8 mouse cellular contexts compared by ENCODE assay signal in genomic region chr2:65551736-65552135, GRCm38 (mm10). TPM values are rescaled to one million over a fixed set of nuclear protein-coding genes. Genes with fewer than 3 reads are reported as not detected.
DNase-seq lines count a peak whose midpoint lies in the region; ATAC-seq and TF ChIP-seq lines count a peak whose summit lies in the region.

No protein-coding gene starts in this region.

- no peak overlapping the region for H3K27ac ChIP-seq in forebrain, embryonic 11.5 days (ENCODE audit: low read depth, low read length)
- no peak overlapping the region for H3K27ac ChIP-seq in forebrain, embryonic 10.5 days
- H3K27ac ChIP-seq in layer of hippocampus, adult 2 months = no peak overlapping the region
- no peak overlapping the region for H3K27ac ChIP-seq in intestine, postnatal 0 days (ENCODE audit: low read depth, low read length)

- no peak overlapping the region for H3K9ac ChIP-seq in forebrain, embryonic 11.5 days (ENCODE audit: low read length)
- H3K9ac ChIP-seq in intestine, postnatal 0 days (ENCODE audit: low read depth, low read length) = no peak overlapping the region

- no peaks in the 10 kb centered on the region for H3K9me3 ChIP-seq in forebrain, embryonic 11.5 days (ENCODE audit: control insufficient read depth, low read length)
- no peaks in the 10 kb centered on the region for H3K9me3 ChIP-seq in forebrain, embryonic 10.5 days
- H3K9me3 ChIP-seq in intestine, postnatal 0 days (ENCODE audit: control insufficient read depth) = no peaks in the 10 kb centered on the region

- H3K27me3 ChIP-seq in forebrain, embryonic 11.5 days (ENCODE audit: control insufficient read depth, insufficient read depth, low read length) = no peaks in the 10 kb centered on the region
- H3K27me3 ChIP-seq in forebrain, embryonic 10.5 days (ENCODE audit: poor library complexity, severe bottlenecking) = no peaks in the 10 kb centered on the region
- H3K27me3 ChIP-seq in intestine, postnatal 0 days (replicated peaks; ENCODE audit: control insufficient read depth, insufficient read depth, low read length) = no peaks in the 10 kb centered on the region

- TF ChIP-seq CTCF in layer of hippocampus, adult 2 months (conservative IDR thresholded peaks at IDR 0.05) = no peak
- no peak for TF ChIP-seq CTCF in intestine, postnatal 0 days (IDR thresholded peaks at IDR 0.05; ENCODE audit: low read depth)

- peak; percentile 82 for ATAC-seq in forebrain, embryonic 11.5 days (replicated peaks; ENCODE audit: low FRiP score)
- ATAC-seq in granulocyte monocyte progenitor cell, adult 5-6 weeks (replicated peaks; ENCODE audit: poor library complexity, severe bottlenecking) = peak; percentile 94
- no peak for ATAC-seq in intestine, postnatal 0 days

- no peak for DNase-seq in forebrain, embryonic 11.5 days (ENCODE audit: low spot score)
- DNase-seq in forebrain, embryonic 10.5 days (ENCODE audit: extremely low spot score, low spot score) = no peak
- DNase-seq in B cell, adult 2 months = peak; percentile 21 to 40
- peak; percentile 34 to 42 for DNase-seq in natural killer cell, adult 2 months (ENCODE audit: low spot score in 2 of 2)
- no peak for DNase-seq in layer of hippocampus, adult 2 months (ENCODE audit: low spot score in 2 of 2)
- DNase-seq in urinary bladder, adult 18-20 months (ENCODE audit: low spot score in 2 of 2) = no peak

- H3K4me3 ChIP-seq in forebrain, embryonic 11.5 days (ENCODE audit: low read depth, low read length) = no peak overlapping the region
- no peak overlapping the region for H3K4me3 ChIP-seq in forebrain, embryonic 10.5 days
- H3K4me3 ChIP-seq in layer of hippocampus, adult 2 months = no peak overlapping the region
- H3K4me3 ChIP-seq in intestine, postnatal 0 days (ENCODE audit: low read depth, low read length) = no peak overlapping the region

- 38% methylated on average over 2 of the region's 2 CpGs for WGBS in forebrain, embryonic 11.5 days
- 48% methylated on average over 2 of the region's 2 CpGs for WGBS in forebrain, embryonic 10.5 days
- 29% methylated on average over 2 of the region's 2 CpGs for WGBS in intestine, postnatal 0 days

- no peaks in the 10 kb centered on the region for H3K4me1 ChIP-seq in forebrain, embryonic 11.5 days (replicated peaks; ENCODE audit: control insufficient read depth, insufficient read depth, low read length)
- H3K4me1 ChIP-seq in forebrain, embryonic 10.5 days = peaks cover 13% of the 10 kb centered on the region
- H3K4me1 ChIP-seq in intestine, postnatal 0 days (replicated peaks; ENCODE audit: control insufficient read depth, insufficient read depth, low read length) = no peaks in the 10 kb centered on the region

- no peaks in the 10 kb centered on the region for H3K36me3 ChIP-seq in forebrain, embryonic 11.5 days (ENCODE audit: control insufficient read depth, insufficient read depth, low read length)
- H3K36me3 ChIP-seq in forebrain, embryonic 10.5 days (replicated peaks) = no peaks in the 10 kb centered on the region
- no peaks in the 10 kb centered on the region for H3K36me3 ChIP-seq in intestine, postnatal 0 days (ENCODE audit: control insufficient read depth, insufficient read depth)

- H3K4me2 ChIP-seq in forebrain, embryonic 11.5 days (ENCODE audit: low read depth, low read length, severe bottlenecking) = no peak overlapping the region
- H3K4me2 ChIP-seq in intestine, postnatal 0 days (replicated peaks; ENCODE audit: low read depth) = no peak overlapping the region

RNA-seq across cellular contexts. Expression of gene Scn3a, which starts 15.7 kb away (rescaled TPM):
- 19.2 and 19.8 TPM in 2 replicates for polyA plus RNA-seq in forebrain, embryonic 11.5 days (2014; fragmentation: Nextera tagmentation; extraction: Ambion mirVana)
- 2.6 and 5.4 TPM in 2 replicates for polyA plus RNA-seq in forebrain, embryonic 10.5 days (2016; fragmentation: Nextera tagmentation; extraction: Ambion mirVana)
- total RNA-seq in granulocyte monocyte progenitor cell, adult 5-6 weeks (2014; fragmentation: Nextera tagmentation) = not detected in 2 replicates
- total RNA-seq in granulocyte monocyte progenitor cell, adult 5-6 weeks (2017) = not detected in 2 replicates
- total RNA-seq in layer of hippocampus, adult 2 months (2021) = 10 to 100 TPM; 39.2 to 39.5 TPM
- polyA plus RNA-seq in intestine, postnatal 0 days (2015; fragmentation: Nextera tagmentation; extraction: Ambion mirVana) = 1.0 and 1.1 TPM in 2 replicates

Comparison
In these comparisons a context has a peak if more than half of its experiments do, and no peak if none do; other contexts are left out.
1. DNase-seq: peak in B cell, adult 2 months (2 of 2) and natural killer cell, adult 2 months (2 of 2); none in forebrain, embryonic 11.5 days (single experiment), forebrain, embryonic 10.5 days (single experiment), layer of hippocampus, adult 2 months (0 of 2) and urinary bladder, adult 18-20 months (0 of 2).